Mouse (Mus musculus) naive thymus-derived CD4-positive, alpha-beta T cell, adult 2 months (primary cell): ENCODE results near the gene Prkab2.

Experiments
- DNase-seq: peaks from one replicate; pipeline ENCODE4 v3.0.0-alpha.2; 2011; ENCODE audit warnings: low read depth

Gene Prkab2

DNA sequence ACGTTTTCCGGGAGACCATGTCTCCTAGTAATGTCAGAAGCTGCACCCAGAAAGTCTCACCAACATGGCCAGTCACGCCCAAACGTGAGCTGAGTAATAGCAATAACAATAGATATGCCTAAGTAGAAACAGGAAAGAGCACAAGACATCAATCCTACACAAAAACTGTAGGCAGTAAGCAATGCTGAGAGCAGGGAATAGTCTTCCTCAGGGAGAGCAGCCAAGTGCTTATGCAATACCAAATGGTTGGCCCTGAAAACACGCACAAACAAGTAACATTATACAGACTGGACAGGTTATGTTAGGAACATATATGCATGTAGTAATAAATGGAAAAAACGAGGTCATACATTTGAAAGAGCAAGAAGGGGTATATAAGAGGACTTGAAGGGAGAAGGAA is 8.5 kb upstream of the Prkab2 start:
- DNase-seq = no peak

- no peak for DNase-seq
Measured at GRCm38 (mm10) chr3:97651604-97652003, 6.4 kb upstream of the Prkab2 start.

DNA sequence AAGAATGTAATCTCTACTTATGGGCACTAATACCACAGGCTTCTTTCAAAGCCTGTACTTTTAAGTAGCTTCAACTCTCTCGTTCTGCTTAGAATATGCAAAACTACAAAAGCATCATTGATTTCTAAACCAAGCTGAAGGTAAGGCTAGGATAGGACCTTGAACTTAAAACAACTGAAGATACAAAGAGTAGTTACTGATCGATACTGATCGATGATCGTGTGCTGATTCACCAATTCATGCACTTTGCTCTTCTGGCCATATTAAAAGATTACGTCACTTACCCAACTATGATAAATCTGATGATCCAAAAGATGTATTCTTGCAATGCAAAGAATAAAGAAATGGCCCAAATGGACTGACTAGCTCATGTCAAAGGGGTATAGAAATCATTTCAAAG is 4.2 kb upstream of the Prkab2 start:
- DNase-seq = no peak

DNA sequence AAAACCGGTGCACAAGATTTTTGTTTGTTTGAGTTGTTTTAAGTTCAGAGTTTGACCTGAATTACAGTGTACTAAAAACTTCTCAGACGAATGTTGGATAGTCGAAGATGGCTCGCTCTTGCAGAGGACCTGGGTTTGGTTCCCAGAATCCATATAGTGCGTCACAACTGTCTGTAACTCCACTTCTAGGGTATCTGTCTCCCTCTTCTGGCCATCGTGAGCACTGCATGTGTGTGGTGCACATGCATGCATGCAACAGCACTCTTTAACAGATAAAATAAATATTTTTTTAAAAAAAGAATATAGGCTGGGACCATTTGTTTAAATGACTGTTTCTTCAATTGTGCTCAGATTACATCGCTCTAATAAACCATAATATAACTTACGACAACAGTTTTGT is 3.1 kb upstream of the Prkab2 start:
- DNase-seq = peak; percentile 58

DNA sequence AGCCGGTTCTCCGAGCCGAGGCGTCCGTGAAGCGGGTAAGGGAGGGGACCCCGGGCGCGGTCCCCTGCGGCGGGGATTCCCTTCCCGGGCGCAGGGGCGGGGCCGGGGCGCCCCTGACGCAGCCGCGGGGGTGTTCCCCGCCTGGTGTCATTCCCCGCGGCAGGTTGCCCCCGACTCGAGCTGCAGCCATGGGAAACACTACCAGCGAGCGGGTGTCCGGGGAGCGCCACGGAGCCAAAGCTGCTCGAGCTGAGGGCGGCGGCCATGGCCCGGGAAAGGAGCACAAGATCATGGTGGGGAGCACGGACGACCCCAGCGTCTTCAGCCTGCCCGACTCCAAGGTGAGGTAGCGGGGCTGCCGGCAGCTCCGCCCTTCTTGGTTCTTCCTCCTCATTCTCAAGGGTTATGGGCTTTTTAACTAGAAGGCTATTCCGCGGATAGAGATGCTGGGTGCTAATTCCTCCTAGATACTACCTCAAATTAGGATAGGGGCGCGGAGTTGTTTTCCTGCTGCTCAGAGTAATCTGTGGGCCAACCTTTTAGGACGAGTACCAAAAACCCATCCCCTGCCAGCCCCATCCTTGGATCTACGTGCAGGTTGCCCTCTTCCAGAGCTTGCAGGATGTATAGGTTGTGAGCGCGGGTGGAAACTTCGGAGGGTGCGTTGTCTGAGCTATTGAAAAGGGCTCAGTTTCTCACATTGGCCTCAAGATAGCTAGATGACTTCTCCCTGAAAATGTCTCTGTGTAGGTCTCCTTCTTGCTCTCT is 617 bp downstream of the Prkab2 start:
- DNase-seq = no peak

DNA sequence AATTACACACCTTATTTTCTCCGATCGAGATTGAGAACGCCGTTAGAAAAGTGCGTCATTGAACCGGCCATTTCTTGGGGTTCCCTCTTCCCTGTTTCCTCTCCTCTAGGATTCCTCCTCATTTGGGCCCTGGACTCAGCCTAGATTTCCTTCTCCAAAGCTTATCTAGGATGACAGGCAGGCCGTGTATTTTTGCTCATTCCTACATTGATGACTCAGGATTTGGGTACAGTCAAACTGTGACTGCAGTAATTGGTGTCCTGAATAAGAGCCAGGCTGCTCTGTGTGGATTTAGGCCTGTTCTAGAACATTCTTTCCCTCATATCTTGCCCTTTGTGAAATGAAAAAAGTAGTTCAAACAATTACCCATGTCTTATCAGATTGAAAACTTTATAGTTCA is 1.8 kb downstream of the Prkab2 start:
- DNase-seq = no peak

- DNase-seq = no peak
Measured at GRCm38 (mm10) chr3:97661206-97661605, 3.2 kb downstream of the Prkab2 start.

- DNase-seq = no peak
Measured at GRCm38 (mm10) chr3:97665525-97665924, 7.5 kb downstream of the Prkab2 start.

GRCm38 (mm10) chr3:97666154-97666553 is 8.2 kb downstream of the Prkab2 start:
- no peak for DNase-seq

DNA sequence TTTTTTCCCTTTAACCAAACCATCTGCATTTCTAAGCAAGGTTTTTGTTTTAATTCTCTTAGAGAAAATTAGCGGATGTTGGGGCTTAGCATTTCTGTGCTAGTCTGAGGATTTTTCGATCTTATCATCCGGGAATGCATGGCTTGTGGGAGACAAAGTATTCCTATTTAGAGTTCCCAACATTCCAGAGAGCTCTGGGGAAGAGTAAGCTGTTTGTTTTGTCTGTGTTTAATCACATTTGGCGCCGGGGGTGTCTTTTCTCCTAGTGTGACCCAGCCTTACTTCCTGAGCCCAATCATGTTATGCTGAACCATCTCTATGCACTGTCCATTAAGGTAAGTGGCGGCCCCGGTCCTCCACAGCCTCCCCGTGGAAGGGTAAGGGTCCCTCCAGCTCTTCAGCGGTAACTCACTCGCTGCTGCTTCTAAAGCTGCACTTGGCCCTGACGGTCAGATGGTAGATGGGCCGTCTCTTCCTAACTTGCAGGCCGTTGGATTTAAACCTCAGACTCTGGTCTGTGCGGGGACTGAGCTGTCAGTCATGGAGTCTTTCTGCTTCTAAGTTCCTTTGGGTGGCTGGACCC is 9.2 kb downstream of the Prkab2 start:
- DNase-seq = no peak

GRCm38 (mm10) chr3:97674644-97675110 is 16.7 kb downstream of the Prkab2 start, which contains the start of gene Gm17651:
Gene Gm17651 (minus strand): TSS chr3:97674694.
- DNase-seq = no peak

GRCm38 (mm10) chr3:97676126-97676525 is 18.1 kb downstream of the Prkab2 start:
- no peak for DNase-seq

DNA sequence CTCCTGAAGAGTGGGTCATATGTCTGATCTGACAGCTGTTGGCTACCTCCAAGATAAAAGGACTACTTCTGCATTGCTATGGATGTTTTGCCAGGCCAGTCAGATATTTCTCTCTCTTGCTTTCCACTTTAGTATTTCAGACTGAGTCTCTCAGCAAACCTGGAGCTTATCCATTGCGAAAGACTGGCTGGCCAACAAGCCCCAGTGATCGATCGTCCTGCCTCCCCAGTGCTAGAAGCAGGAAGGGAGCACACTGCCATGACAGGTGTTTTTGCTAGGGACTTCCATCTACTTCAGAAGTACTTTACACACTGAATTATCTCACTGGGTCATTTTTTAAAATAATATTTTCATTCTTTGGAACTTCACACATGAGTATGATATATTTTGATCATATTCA is 20.4 kb downstream of the Prkab2 start:
- no peak for DNase-seq

DNA sequence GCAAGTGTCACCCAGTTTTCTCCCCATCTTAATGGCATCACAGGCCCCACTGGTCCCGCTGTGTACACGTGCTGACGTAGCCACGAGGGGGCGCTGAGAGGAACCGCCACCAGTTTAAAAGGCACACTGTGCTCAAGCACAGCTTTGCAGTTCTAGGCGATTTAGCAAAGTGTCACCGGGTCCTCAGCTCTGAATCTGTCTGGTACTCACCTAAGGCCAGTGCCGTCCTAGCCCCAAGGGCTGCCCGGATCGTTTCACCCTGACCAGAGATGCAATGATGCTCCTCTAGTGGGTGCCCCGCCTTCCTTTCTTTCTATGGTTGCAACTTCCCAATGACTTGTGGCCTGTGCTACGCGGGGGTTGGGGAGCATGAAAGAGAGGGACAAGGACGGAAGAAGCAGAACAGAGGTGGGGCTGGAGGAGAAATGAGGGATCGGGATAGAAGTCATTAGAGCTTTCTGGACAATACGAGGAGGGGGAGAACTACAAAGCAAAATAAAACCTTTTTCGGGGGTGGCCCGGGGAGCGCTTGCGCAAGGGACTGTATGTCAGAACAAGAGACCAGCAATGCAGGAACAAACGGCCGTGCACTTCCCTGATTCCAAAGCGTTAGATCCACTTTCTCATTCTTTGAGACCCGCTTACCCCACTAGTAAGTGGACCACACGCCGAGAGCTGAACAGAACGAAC is 22.8 kb downstream of the Prkab2 start:
- peak; percentile 92 for DNase-seq

GRCm38 (mm10) chr3:97681321-97682158 is 23.5 kb downstream of the Prkab2 start:
- peak; percentile 88 for DNase-seq

DNA sequence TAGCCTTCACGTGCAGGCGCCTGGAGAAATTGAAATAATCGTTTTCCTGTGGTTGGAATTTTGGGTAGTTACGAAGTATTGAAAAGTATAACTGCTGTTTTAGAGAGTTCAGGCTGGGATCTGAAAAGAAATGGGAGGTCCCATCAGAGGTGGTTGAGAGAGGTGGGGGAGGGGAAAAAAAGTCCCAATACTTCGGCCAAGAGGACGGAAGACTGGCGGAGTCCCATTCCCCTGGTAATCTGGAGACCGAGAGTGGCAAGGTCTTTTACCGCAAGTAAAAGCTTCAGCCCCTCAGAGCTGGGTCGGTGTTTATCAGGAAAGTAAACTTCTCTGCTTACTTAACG is 24.1 kb downstream of the Prkab2 start:
- no peak for DNase-seq

DNA sequence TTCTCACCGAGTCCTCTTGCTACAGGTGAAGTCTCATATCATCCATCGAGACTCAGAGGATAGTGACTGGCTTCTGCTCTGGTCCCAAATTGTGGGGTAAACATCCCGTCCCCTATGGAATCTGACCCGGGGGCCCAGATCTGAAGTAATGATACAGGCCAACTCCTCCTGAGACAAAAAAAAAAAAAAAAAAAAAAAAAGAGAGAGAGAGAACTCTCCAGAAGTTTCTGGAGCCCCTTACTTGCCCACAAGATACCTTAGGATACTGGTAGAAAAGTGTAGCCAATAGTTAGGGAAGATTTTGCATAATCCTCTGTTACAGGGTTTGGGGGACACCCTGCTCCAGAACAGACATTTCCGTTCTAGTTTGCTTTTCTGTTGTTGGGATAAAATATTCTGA is 24.6 kb downstream of the Prkab2 start:
- no peak for DNase-seq

- DNase-seq = no peak
Measured at GRCm38 (mm10) chr3:97683560-97684195, 25.7 kb downstream of the Prkab2 start.

GRCm38 (mm10) chr3:97686372-97687117 is 28.6 kb downstream of the Prkab2 start:
- DNase-seq = no peak

- DNase-seq = no peak
Measured at GRCm38 (mm10) chr3:97689289-97689688, 31.3 kb downstream of the Prkab2 start.

- no peak for DNase-seq
Measured at GRCm38 (mm10) chr3:97690590-97690989, 32.6 kb downstream of the Prkab2 start.
